Mouse (Mus musculus) B cell, adult 67 days (primary cell): ENCODE measurements around the gene Tmem56. TPM values are rescaled to one million over a fixed set of nuclear protein-coding genes. Genes with fewer than 3 reads are reported as not detected.

Experiments used
- total RNA-seq, 2 experiments: library from RNA; stranded (reverse); gene quantifications; 4 replicates each; pipeline ENCODE4 v1.2.4; 2023

Tmem56 gene
- total RNA-seq: not detected

GRCm38 (mm10) chr3:121282998-121283397 lies at the start of gene Tmem56:
Gene Tmem56, minus strand, starts transcription at chr3:121283098.

GRCm38 (mm10) chr3:121291560-121292258 lies 8.8 kb upstream of the Tmem56 start, which contains the start of gene Alg14:
Gene Alg14, plus strand, starts transcription at chr3:121291773.

GRCm38 (mm10) chr3:121171243-121171871 lies 111.5 kb downstream of the Tmem56 start, which contains the start of gene Rwdd3:
Gene Rwdd3, minus strand, starts transcription at chr3:121171695.

Other genes with a start within 250 kb of the Tmem56 start
- 10 to 100 TPM; 13.0 to 15.2 TPM for gene Rwdd3, start 111.4 kb downstream of the Tmem56 start, total RNA-seq
- 10 to 100 TPM; 15.1 to 16.3 TPM for gene Alg14, start 8.7 kb upstream of the Tmem56 start, total RNA-seq
- gene Cnn3, start 143.4 kb upstream of the Tmem56 start, total RNA-seq: 100 to 1,000 TPM; 149 to 158 TPM
- gene Slc44a3, start 249.3 kb upstream of the Tmem56 start, total RNA-seq: not detected